Mouse (Mus musculus): ENCODE data around the gene Rpusd3. TPM values are rescaled to one million over a fixed set of nuclear protein-coding genes. Genes with fewer than 3 reads are reported as not detected.
A peak's percentile ranks its signal among the peaks of the same experiment; 100 is the strongest.

Rpusd3 gene
- polyA plus RNA-seq, 1 experiment, result 43.1 TPM

DNA sequence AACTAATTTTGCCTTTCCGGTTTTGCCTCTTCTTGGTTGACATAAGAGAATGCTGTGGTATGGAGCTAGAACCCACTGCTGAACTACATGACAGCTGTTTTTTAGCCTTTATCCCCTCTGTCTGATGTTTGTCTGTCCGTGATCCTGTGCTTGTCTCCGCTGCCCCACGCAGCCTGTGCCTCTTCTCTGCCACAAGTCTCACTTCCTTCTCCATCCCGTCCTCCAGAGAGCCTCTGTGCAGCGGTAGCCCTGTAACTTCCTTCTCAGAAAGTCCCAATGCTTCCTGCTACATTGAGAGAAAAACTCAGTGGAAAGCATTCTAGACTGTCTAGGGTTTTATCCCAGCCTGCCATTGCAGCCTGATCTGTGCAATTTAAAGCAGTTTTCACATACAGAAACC lies 39.9 kb downstream of the Rpusd3 start:
- TF ChIP-seq POLR2A (IDR thresholded peaks at IDR 0.05; ENCODE audit: borderline replicate concordance, extremely low read depth, low read depth, low read length), result no peak
- no peak for TF ChIP-seq CTCF (IDR thresholded peaks at IDR 0.05; ENCODE audit: insufficient read depth, low read length)
- 42% methylated on average over 6 of the region's 6 CpGs for WGBS
- peak overlapping the region; percentile 31 for H3K4me3 ChIP-seq (replicated peaks; ENCODE audit: extremely low read depth, low read depth, low read length)
- H3K4me1 ChIP-seq (ENCODE audit: control insufficient read depth, insufficient read depth, low read length), result peaks cover 9% of the 10 kb centered on the region
- no peak for DNase-seq

DNA sequence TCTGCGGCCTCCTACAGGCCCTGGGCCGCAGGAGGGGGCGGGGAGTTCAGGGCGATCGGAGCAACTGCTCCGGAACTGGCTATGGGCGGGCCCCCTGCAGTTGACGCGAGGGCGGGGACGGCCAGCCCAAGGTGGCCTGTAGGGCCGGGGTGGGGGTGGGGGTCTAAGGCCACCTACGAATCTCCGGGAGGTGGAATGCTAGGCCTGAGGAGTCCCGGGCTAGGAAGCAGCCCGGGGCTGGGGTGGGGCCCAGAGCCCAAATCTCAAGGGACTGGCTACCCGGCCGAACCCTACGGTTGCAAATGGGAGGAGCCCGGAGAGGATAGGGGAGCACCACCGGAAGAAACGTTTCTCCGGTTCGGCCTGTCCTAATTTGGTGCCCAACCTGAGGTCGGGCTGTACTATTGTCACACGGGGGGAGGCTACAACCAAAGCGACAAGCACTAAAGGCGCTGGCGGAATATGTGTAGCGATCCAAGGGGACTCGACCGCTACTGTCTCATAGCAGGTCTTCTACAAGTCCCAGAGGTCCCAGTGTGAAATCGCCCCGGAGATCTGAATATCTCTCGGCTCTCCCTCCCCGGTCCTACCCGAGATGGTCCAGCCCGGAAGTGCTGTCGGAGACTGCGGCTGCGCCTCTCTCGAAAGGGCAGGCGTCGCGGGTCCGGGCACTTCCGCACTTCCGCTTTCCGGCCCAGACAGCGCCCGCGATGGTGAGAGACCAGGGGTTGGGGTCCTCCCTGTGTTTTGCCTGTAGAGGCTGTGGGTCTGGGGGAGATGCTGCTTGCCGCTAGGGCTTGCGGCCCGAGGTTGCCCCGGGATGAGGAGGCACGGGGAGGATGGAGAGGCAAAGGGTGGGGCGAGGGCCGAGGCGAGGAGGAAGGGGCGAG lies 41.4 kb downstream of the Rpusd3 start, which contains the start of the genes Tada3 and Arpc4:
Gene Tada3 (minus strand): TSS at position 388 of the 890 bp plus-strand sequence.
Gene Arpc4 (plus strand): TSS at position 620 of the 890 bp plus-strand sequence.
- under 1% methylated on average over 61 of the region's 61 CpGs for WGBS
- TF ChIP-seq CTCF (IDR thresholded peaks at IDR 0.05; ENCODE audit: insufficient read depth, low read length) (no peak), POLR2A (IDR thresholded peaks at IDR 0.05; ENCODE audit: borderline replicate concordance, extremely low read depth, low read depth, low read length) (peak; percentile 84; the same call in 1 of the 2 replicates)
- Histone ChIP-seq H3K4me3 (replicated peaks; ENCODE audit: extremely low read depth, low read depth, low read length) (peak within 1 kb of the TSS; percentile 89), H3K4me1 (ENCODE audit: control insufficient read depth, insufficient read depth, low read length) (peaks cover 9% of the 10 kb centered on the region)
- DNase-seq, result peak; percentile 94

- H3K4me1 ChIP-seq (ENCODE audit: control insufficient read depth, insufficient read depth, low read length), result peaks cover 9% of the 10 kb centered on the region
- WGBS, result 5% methylated on average over 7 of the region's 7 CpGs
- H3K4me3 ChIP-seq (replicated peaks; ENCODE audit: extremely low read depth, low read depth, low read length), result peak overlapping the region; percentile 89
- no peak for DNase-seq
- TF ChIP-seq CTCF (IDR thresholded peaks at IDR 0.05; ENCODE audit: insufficient read depth, low read length), result no peak
- peak; percentile 25; the same call in 1 of the 2 replicates for TF ChIP-seq POLR2A (IDR thresholded peaks at IDR 0.05; ENCODE audit: borderline replicate concordance, extremely low read depth, low read depth, low read length)
Observed at GRCm38 (mm10) chr6:113377172-113377495, 42.0 kb downstream of the Rpusd3 start.

DNA sequence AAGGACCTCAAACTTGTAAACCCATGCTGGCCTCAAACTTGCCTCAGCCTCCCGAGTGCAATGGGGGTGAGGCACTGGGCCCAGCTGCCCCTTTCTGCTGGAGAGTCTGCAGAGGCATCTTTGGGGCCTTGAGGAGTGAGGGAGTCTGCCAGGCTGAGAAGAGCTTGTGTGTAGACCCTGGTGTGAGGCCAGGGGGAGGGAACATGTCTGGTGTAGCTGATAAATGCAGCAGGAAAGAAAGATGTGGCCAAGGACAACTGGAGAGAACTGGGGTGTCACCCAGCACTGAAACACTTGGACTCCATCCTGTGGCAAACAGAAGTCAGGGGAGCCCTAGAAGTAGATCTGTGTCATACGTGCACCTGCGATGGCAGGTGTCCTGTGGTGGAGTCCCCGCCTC lies 45.6 kb downstream of the Rpusd3 start:
- no peak for DNase-seq
- Histone ChIP-seq H3K4me3 (replicated peaks; ENCODE audit: extremely low read depth, low read depth, low read length) (no peak overlapping the region), H3K4me1 (ENCODE audit: control insufficient read depth, insufficient read depth, low read length) (no peaks in the 10 kb centered on the region; the same call in 1 of the 2 replicates)
- TF ChIP-seq CTCF (IDR thresholded peaks at IDR 0.05; ENCODE audit: insufficient read depth, low read length) (no peak), POLR2A (IDR thresholded peaks at IDR 0.05; ENCODE audit: borderline replicate concordance, extremely low read depth, low read depth, low read length) (no peak)
- WGBS, result 97% methylated on average over 4 of the region's 4 CpGs

GRCm38 (mm10) chr6:113370194-113370929 lies 48.8 kb downstream of the Rpusd3 start:
- DNase-seq, result no peak
- 80% methylated on average over 20 of the region's 20 CpGs for WGBS
- H3K4me3 ChIP-seq (replicated peaks; ENCODE audit: extremely low read depth, low read depth, low read length), result no peak overlapping the region
- H3K4me1 ChIP-seq (ENCODE audit: control insufficient read depth, insufficient read depth, low read length), result no peaks in the 10 kb centered on the region
- no peak for TF ChIP-seq POLR2A (IDR thresholded peaks at IDR 0.05; ENCODE audit: borderline replicate concordance, extremely low read depth, low read depth, low read length)
- no peak for TF ChIP-seq CTCF (IDR thresholded peaks at IDR 0.05; ENCODE audit: insufficient read depth, low read length)

DNA sequence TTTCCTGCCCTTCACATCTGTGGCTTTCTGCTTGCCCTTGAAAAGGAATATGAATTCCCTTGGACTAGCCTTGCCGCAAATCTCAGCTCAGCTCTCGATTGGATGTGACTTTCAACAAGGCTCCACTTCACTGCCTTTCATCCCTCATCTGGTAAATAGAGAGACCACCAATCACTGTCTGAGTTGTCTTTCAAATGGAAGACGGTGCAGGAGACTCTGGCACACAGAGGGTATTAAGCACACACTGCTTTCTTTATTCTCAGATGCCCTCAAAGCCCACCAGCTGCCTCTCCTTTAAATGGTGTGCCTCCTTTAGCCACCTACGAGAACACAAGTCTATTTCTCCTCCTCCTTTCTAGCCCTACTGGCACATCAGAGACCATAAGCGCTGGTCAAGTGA lies 50.6 kb downstream of the Rpusd3 start:
- no peak for DNase-seq
- 82% methylated on average over 5 of the region's 5 CpGs for WGBS
- Histone ChIP-seq H3K4me1 (ENCODE audit: control insufficient read depth, insufficient read depth, low read length) (no peaks in the 10 kb centered on the region), H3K4me3 (replicated peaks; ENCODE audit: extremely low read depth, low read depth, low read length) (no peak overlapping the region)
- TF ChIP-seq POLR2A (IDR thresholded peaks at IDR 0.05; ENCODE audit: borderline replicate concordance, extremely low read depth, low read depth, low read length) (no peak), CTCF (IDR thresholded peaks at IDR 0.05; ENCODE audit: insufficient read depth, low read length) (no peak)

DNA sequence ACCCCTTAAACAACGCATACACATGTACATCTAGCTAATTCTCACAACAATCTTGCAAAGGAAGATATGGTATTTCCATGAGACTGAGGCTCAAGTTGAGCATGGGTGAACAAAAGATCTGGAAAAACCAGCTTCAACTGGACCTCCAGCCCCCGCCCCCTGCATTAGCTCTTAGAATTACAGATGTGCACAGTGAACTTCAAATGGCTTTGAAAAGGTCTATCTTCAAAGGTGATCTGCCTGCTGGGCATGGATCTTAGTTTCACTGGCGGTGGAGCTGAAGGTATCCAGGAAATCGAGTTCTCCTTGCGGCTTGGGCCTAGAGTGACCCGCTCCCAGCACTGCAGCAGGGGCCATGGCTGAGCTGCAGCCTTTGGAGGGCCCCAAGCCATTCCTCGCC lies 51.0 kb downstream of the Rpusd3 start:
- no peak for TF ChIP-seq CTCF (IDR thresholded peaks at IDR 0.05; ENCODE audit: insufficient read depth, low read length)
- no peak for TF ChIP-seq POLR2A (IDR thresholded peaks at IDR 0.05; ENCODE audit: borderline replicate concordance, extremely low read depth, low read depth, low read length)
- Histone ChIP-seq H3K4me1 (ENCODE audit: control insufficient read depth, insufficient read depth, low read length) (no peaks in the 10 kb centered on the region), H3K4me3 (replicated peaks; ENCODE audit: extremely low read depth, low read depth, low read length) (no peak overlapping the region)
- no peak for DNase-seq
- 93% methylated on average over 7 of the region's 7 CpGs for WGBS

GRCm38 (mm10) chr6:113367574-113367973 lies 51.6 kb downstream of the Rpusd3 start:
- TF ChIP-seq POLR2A (IDR thresholded peaks at IDR 0.05; ENCODE audit: borderline replicate concordance, extremely low read depth, low read depth, low read length) (no peak), CTCF (IDR thresholded peaks at IDR 0.05; ENCODE audit: insufficient read depth, low read length) (no peak)
- 96% methylated on average over 1 of the region's 1 CpGs for WGBS
- H3K4me3 ChIP-seq (replicated peaks; ENCODE audit: extremely low read depth, low read depth, low read length), result no peak overlapping the region
- no peak for DNase-seq
- no peaks in the 10 kb centered on the region for H3K4me1 ChIP-seq (ENCODE audit: control insufficient read depth, insufficient read depth, low read length)

- TF ChIP-seq POLR2A (IDR thresholded peaks at IDR 0.05; ENCODE audit: borderline replicate concordance, extremely low read depth, low read depth, low read length) (no peak), CTCF (IDR thresholded peaks at IDR 0.05; ENCODE audit: insufficient read depth, low read length) (no peak)
- WGBS, result 91% methylated on average over 6 of the region's 6 CpGs
- H3K4me3 ChIP-seq (replicated peaks; ENCODE audit: extremely low read depth, low read depth, low read length), result no peak overlapping the region
- no peaks in the 10 kb centered on the region for H3K4me1 ChIP-seq (ENCODE audit: control insufficient read depth, insufficient read depth, low read length)
- DNase-seq, result no peak
Observed at GRCm38 (mm10) chr6:113366639-113367038, 52.5 kb downstream of the Rpusd3 start.

Other genes starting within 250 kb of the Rpusd3 start
- 0.92 and 0.93 TPM in 2 replicates for gene Lhfpl4, start 224.0 kb downstream of the Rpusd3 start, polyA plus RNA-seq (2012; rRNA removed)
- gene Mtmr14, start 181.5 kb downstream of the Rpusd3 start, polyA plus RNA-seq (2012; rRNA removed), result 43.5 and 45.5 TPM in 2 replicates
- gene Cpne9, start 137.0 kb downstream of the Rpusd3 start, polyA plus RNA-seq (2012; rRNA removed), result 0.06 TPM in 1 of 2 replicates, not detected in the other
- gene Brpf1, start 112.2 kb downstream of the Rpusd3 start, polyA plus RNA-seq (2012; rRNA removed), result 20.2 and 21.3 TPM in 2 replicates
- gene Ogg1, start 92.4 kb downstream of the Rpusd3 start, polyA plus RNA-seq (2012; rRNA removed), result 18.9 and 23.9 TPM in 2 replicates
- gene Camk1, start 75.4 kb downstream of the Rpusd3 start, polyA plus RNA-seq (2012; rRNA removed), result 69.2 and 84.4 TPM in 2 replicates
- 25.7 and 26.9 TPM in 2 replicates for gene Tada3, start 41.5 kb downstream of the Rpusd3 start, polyA plus RNA-seq (2012; rRNA removed)
- gene Arpc4, start 41.2 kb downstream of the Rpusd3 start, polyA plus RNA-seq (2012; rRNA removed), result 62.3 and 67.0 TPM in 2 replicates
- 23.1 and 25.5 TPM in 2 replicates for gene Ttll3, start 30.1 kb downstream of the Rpusd3 start, polyA plus RNA-seq (2012; rRNA removed)
- 56.9 and 133 TPM in 2 replicates for gene Cidec, start 16.4 kb upstream of the Rpusd3 start, polyA plus RNA-seq (2012; rRNA removed)
- 39.0 and 48.0 TPM in 2 replicates for gene Jagn1, start 23.2 kb upstream of the Rpusd3 start, polyA plus RNA-seq (2012; rRNA removed)
- gene Il17re, start 39.1 kb upstream of the Rpusd3 start, polyA plus RNA-seq (2012; rRNA removed), result 57.2 and 62.4 TPM in 2 replicates
- gene Il17rc, start 52.1 kb upstream of the Rpusd3 start, polyA plus RNA-seq (2012; rRNA removed), result 75.5 and 100.0 TPM in 2 replicates
- 22.9 and 30.4 TPM in 2 replicates for gene Creld1, start 64.0 kb upstream of the Rpusd3 start, polyA plus RNA-seq (2012; rRNA removed)
- 0.24 and 0.27 TPM in 2 replicates for gene Prrt3, start 82.6 kb upstream of the Rpusd3 start, polyA plus RNA-seq (2012; rRNA removed)
- 42.0 and 51.5 TPM in 2 replicates for gene Emc3, start 112.3 kb upstream of the Rpusd3 start, polyA plus RNA-seq (2012; rRNA removed)
- gene Fancd2, start 112.3 kb upstream of the Rpusd3 start, polyA plus RNA-seq (2012; rRNA removed), result 0.75 and 1.2 TPM in 2 replicates
- gene Fancd2os, start 181.4 kb upstream of the Rpusd3 start, polyA plus RNA-seq (2012; rRNA removed), result not detected in 2 replicates
- 101 and 184 TPM in 2 replicates for gene Brk1, start 185.4 kb upstream of the Rpusd3 start, polyA plus RNA-seq (2012; rRNA removed)
- gene Vhl, start 204.6 kb upstream of the Rpusd3 start, polyA plus RNA-seq (2012; rRNA removed), result 16.5 and 25.9 TPM in 2 replicates
- 48.8 and 53.8 TPM in 2 replicates for gene Irak2, start 219.1 kb upstream of the Rpusd3 start, polyA plus RNA-seq (2012; rRNA removed)